Mouse (Mus musculus): Measurements from ENCODE around the gene Fntb. TPM values are rescaled to one million over a fixed set of nuclear protein-coding genes. Genes with fewer than 3 reads are reported as not detected.
A peak's percentile ranks its signal among the peaks of the same experiment; 100 is the strongest.

Gene Fntb
- total and polyA plus RNA-seq, 3 experiments = 11.7 to 28.5 TPM; not detected in 1

GRCm38 (mm10) chr12:76784056-76784619 lies 18.7 kb downstream of the Fntb start:
- H3K36me3 ChIP-seq (ENCODE audit: control insufficient read depth in 1 of 2, insufficient read depth in 2 of 2, low read length in 2 of 2) = no peaks in the 10 kb centered on the region
- no peak overlapping the region for H3K9ac ChIP-seq (ENCODE audit: control insufficient read depth, low read depth, low read length, poor library complexity, severe bottlenecking)
- H3K27ac ChIP-seq (ENCODE audit: control insufficient read depth, low read depth, low read length) = no peak overlapping the region
- DNase-seq (ENCODE audit: low read depth, low spot score) = no peak
- no peaks in the 10 kb centered on the region for H3K4me1 ChIP-seq (ENCODE audit: control insufficient read depth in 1 of 2, insufficient read depth in 2 of 2, low read length in 2 of 2)
- no peaks in the 10 kb centered on the region for H3K27me3 ChIP-seq (ENCODE audit: control insufficient read depth in 1 of 2, insufficient read depth in 2 of 2, low read length in 2 of 2)
- H3K4me3 ChIP-seq (ENCODE audit: control insufficient read depth in 1 of 2, insufficient read depth in 1 of 2, low read depth in 2 of 2, low read length in 2 of 2) = no peak overlapping the region
- H3K9me3 ChIP-seq (replicated peaks; ENCODE audit: insufficient read depth, low read length) = no peaks in the 10 kb centered on the region
- H3K79me2 ChIP-seq (ENCODE audit: control insufficient read depth, insufficient read depth, low read length, poor library complexity) = no peaks in the 10 kb centered on the region
- TF ChIP-seq GATA1 (IDR thresholded peaks at IDR 0.05; ENCODE audit: low read depth, low read length) (no peak), POLR2AphosphoS2 (IDR thresholded peaks at IDR 0.05; ENCODE audit: low read length) (no peak), ELF1 (IDR thresholded peaks at IDR 0.05; ENCODE audit: low read depth, low read length) (no peak), HCFC1 (IDR thresholded peaks at IDR 0.05; ENCODE audit: low read depth, low read length) (no peak), POLR2A (IDR thresholded peaks at IDR 0.05; ENCODE audit: control insufficient read depth in 1 of 2, insufficient read depth in 1 of 2, low read depth in 1 of 2, low read length in 2 of 2, poor library complexity in 1 of 2) (no peak), NELFE (IDR thresholded peaks at IDR 0.05; ENCODE audit: low read depth, low read length) (no peak), SIN3A (IDR thresholded peaks at IDR 0.05; ENCODE audit: low read length) (no peak), CTCF (IDR thresholded peaks at IDR 0.05 in 2 of 3, conservative IDR thresholded peaks at IDR 0.05 in 1 of 3; ENCODE audit: control insufficient read depth in 1 of 3, insufficient read depth in 1 of 3, low read depth in 2 of 3, low read length in 3 of 3, poor library complexity in 1 of 3, severe bottlenecking in 1 of 3) (no peak), BHLHE40 (IDR thresholded peaks at IDR 0.05; ENCODE audit: borderline replicate concordance, low read depth, low read length) (no peak), TBP (IDR thresholded peaks at IDR 0.05; ENCODE audit: low read depth, low read length) (no peak), ZC3H11A (IDR thresholded peaks at IDR 0.05; ENCODE audit: low read depth, low read length) (no peak), CHD1 (IDR thresholded peaks at IDR 0.05; ENCODE audit: low read depth, low read length) (no peak), MAFK (IDR thresholded peaks at IDR 0.05; ENCODE audit: borderline replicate concordance, low read depth, low read length) (no peak)

DNA sequence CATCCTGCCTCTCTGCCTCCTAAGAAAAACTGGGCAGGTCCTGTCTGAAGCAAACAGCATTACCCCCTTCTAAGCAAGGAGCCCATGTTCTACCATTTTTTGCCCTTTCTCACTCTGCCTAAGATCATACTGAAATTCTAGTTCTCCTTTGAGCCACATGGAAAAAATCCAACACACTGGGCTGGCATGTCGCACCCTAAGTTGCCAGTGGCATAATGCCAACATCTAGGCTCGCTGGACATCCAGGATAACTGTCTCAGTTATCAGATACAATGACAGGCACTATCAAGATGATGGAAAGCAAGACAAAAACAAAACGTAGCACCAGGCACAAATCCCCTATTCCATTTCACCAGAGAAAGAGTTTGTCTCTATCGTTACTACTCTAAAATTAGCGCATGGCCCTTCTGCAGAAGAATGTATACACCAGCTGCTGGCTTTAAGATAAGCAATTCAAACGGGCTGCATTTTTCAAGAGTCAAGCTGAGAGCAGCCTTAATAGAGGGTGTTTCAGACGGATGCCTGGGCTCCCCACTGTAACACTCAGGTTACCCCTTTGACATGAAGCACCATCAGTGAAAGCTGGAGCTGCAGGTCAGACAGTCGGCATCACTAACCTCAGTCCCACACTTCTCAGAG lies 25.2 kb downstream of the Fntb start:
- H3K4me1 ChIP-seq (ENCODE audit: control insufficient read depth in 1 of 2, insufficient read depth in 2 of 2, low read length in 2 of 2) = peaks cover 2 to 10% of the 10 kb centered on the region in 2 experiments
- H3K36me3 ChIP-seq (ENCODE audit: control insufficient read depth in 1 of 2, insufficient read depth in 2 of 2, low read length in 2 of 2) = no peaks in the 10 kb centered on the region; a peak in 1 of 4 replicates
- H3K27me3 ChIP-seq (ENCODE audit: control insufficient read depth in 1 of 2, insufficient read depth in 2 of 2, low read length in 2 of 2) = 0 out of 4 replicates have a peak, but pooled peaks cover 0 to 2% of the 10 kb centered on the region in 2 experiments
- no peaks in the 10 kb centered on the region for H3K9me3 ChIP-seq (replicated peaks; ENCODE audit: insufficient read depth, low read length)
- H3K79me2 ChIP-seq (ENCODE audit: control insufficient read depth, insufficient read depth, low read length, poor library complexity) = no peaks in the 10 kb centered on the region
- DNase-seq (ENCODE audit: low read depth, low spot score) = peak; percentile 67
- no peak overlapping the region for H3K4me3 ChIP-seq (ENCODE audit: control insufficient read depth in 1 of 2, insufficient read depth in 1 of 2, low read depth in 2 of 2, low read length in 2 of 2)
- no peak overlapping the region for H3K27ac ChIP-seq (ENCODE audit: control insufficient read depth, low read depth, low read length)
- no peak overlapping the region for H3K9ac ChIP-seq (ENCODE audit: control insufficient read depth, low read depth, low read length, poor library complexity, severe bottlenecking)
- peak; percentile 66 for TF ChIP-seq ETS1 (IDR thresholded peaks at IDR 0.05; ENCODE audit: low read depth, low read length)
- no peak for TF ChIP-seq ZKSCAN1 (IDR thresholded peaks at IDR 0.05; ENCODE audit: low read depth, low read length)
- no peak for TF ChIP-seq MYB (IDR thresholded peaks at IDR 0.05; ENCODE audit: low read depth, low read length)
- TF ChIP-seq NRF1 (IDR thresholded peaks at IDR 0.05; ENCODE audit: insufficient read depth, low read depth, low read length, poor library complexity, severe bottlenecking) = no peak
- no peak for TF ChIP-seq CHD1 (IDR thresholded peaks at IDR 0.05; ENCODE audit: low read depth, low read length)
- TF ChIP-seq BHLHE40 (IDR thresholded peaks at IDR 0.05; ENCODE audit: borderline replicate concordance, low read depth, low read length) = no peak
- TF ChIP-seq GATA1 (IDR thresholded peaks at IDR 0.05; ENCODE audit: low read depth, low read length) = peak; percentile 70
- TF ChIP-seq ZMIZ1 (IDR thresholded peaks at IDR 0.05; ENCODE audit: low read depth, low read length) = no peak
- TF ChIP-seq HCFC1 (IDR thresholded peaks at IDR 0.05; ENCODE audit: low read depth, low read length) = no peak
- no peak for TF ChIP-seq POLR2A (IDR thresholded peaks at IDR 0.05; ENCODE audit: control insufficient read depth in 1 of 2, insufficient read depth in 1 of 2, low read depth in 1 of 2, low read length in 2 of 2, poor library complexity in 1 of 2)
- no peak for TF ChIP-seq TBP (IDR thresholded peaks at IDR 0.05; ENCODE audit: low read depth, low read length)
- TF ChIP-seq RAD21 (IDR thresholded peaks at IDR 0.05; ENCODE audit: low read depth, low read length) = no peak
- TF ChIP-seq RCOR1 (IDR thresholded peaks at IDR 0.05; ENCODE audit: low read depth, low read length) = no peak
- TF ChIP-seq EP300 (IDR thresholded peaks at IDR 0.05; ENCODE audit: low read depth in 1 of 2, low read length in 2 of 2) = peak; percentile 25 to 56; a peak in 1 of 4 replicates
- TF ChIP-seq GABPA (IDR thresholded peaks at IDR 0.05; ENCODE audit: low read depth, low read length) = no peak
- peak; percentile 56 for TF ChIP-seq TCF12 (IDR thresholded peaks at IDR 0.05; ENCODE audit: low read depth, low read length)
- TF ChIP-seq POLR2AphosphoS5 (IDR thresholded peaks at IDR 0.05; ENCODE audit: borderline replicate concordance, low read depth, low read length) = no peak
- no peak for TF ChIP-seq CHD2 (IDR thresholded peaks at IDR 0.05; ENCODE audit: low read length)
- TF ChIP-seq MAFK (IDR thresholded peaks at IDR 0.05; ENCODE audit: borderline replicate concordance, low read depth, low read length) = no peak
- no peak for TF ChIP-seq KAT2A (conservative IDR thresholded peaks at IDR 0.05; ENCODE audit: low read depth, low read length)
- TF ChIP-seq ELF1 (IDR thresholded peaks at IDR 0.05; ENCODE audit: low read depth, low read length) = no peak
- TF ChIP-seq SIN3A (IDR thresholded peaks at IDR 0.05; ENCODE audit: low read length) = peak; percentile 50
- TF ChIP-seq MEF2A (IDR thresholded peaks at IDR 0.05; ENCODE audit: extremely low read depth, insufficient replicate concordance, low read depth, low read length, poor library complexity, severe bottlenecking) = no peak
- no peak for TF ChIP-seq ZNF384 (IDR thresholded peaks at IDR 0.05; ENCODE audit: low read depth, low read length)
- no peak for TF ChIP-seq POLR2AphosphoS2 (IDR thresholded peaks at IDR 0.05; ENCODE audit: low read length)
